Mouse (Mus musculus) ES-Bruce4 (cell line): ENCODE results near the gene Ptges.

ENCODE experiments used
- CTCF ChIP-seq: IDR thresholded peaks from one replicate; pipeline ENCODE4 v1.8.1; 2011; ENCODE audit warnings: low read depth, low read length
- POLR2A ChIP-seq: IDR thresholded peaks from one replicate; pipeline ENCODE4 v1.8.1; 2011; ENCODE audit warnings: low read length; ENCODE audit not compliant: insufficient read depth

GRCm38 (mm10) chr2:30931922-30932321, 2.3 kb upstream of the Ptges start:
- TF ChIP-seq POLR2A (no peak), CTCF (no peak)
